Mouse (Mus musculus) gastrocnemius, adult 2 months (tissue): ENCODE measurements around the gene Figla. TPM values are rescaled to one million over a fixed set of nuclear protein-coding genes. Genes with fewer than 3 reads are reported as not detected.

ENCODE experiments used
- DNase-seq: peaks from one replicate; pipeline ENCODE4 v3.0.0; 2022
- H3K27ac ChIP-seq: fragments of 200-600 bp; 2 replicates; pipeline ENCODE4 v1.8.1; 2022; ENCODE audit warnings: mild to moderate bottlenecking
- H3K4me3 ChIP-seq: fragments of 200-600 bp; 2 replicates; pipeline ENCODE4 v1.8.1; 2022; ENCODE audit warnings: mild to moderate bottlenecking, moderate library complexity
- CTCF ChIP-seq: fragments of 200-600 bp; IDR thresholded peaks from 2 replicates; pipeline ENCODE4 v1.8.1; 2022; ENCODE audit warnings: antibody characterized with exemption, mild to moderate bottlenecking, moderate library complexity
- intact Hi-C: fragments of 180-260 bp; cut with DNase I; formaldehyde crosslinking; loops from one replicate; pipeline ENCODE4 v1.15.1; 2025
- total RNA-seq, 2 experiments: library from RNA; stranded (reverse); gene quantifications; 2 replicates each; pipeline ENCODE4 v1.2.3; 2021

Figla gene
- total RNA-seq, 2 experiments from 2014 or later: not detected

DNA sequence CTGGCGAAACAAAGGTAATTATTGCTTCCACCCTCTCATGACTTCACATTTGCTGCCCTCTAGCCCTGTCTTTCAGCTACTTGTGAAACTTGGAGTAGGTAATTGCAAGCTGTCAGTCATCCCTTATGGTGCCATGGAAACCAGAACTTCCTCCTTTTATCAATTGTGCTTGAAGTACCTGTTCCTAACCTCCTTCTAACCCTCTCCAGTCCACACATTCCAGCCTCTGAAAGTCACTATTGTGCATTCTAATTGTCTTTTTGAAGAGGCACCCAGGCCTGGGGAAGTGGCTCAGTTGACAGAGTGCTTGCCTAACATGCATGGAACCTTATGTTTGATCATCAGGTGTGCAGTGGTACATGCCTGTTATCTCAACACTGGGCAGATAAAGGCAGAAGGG lies 17.7 kb downstream of the Figla start:
- intact Hi-C loops: loop anchor here (10.0 kb wide), 1 partner anchor 321 kb away; no protein-coding TSS in a partner anchor
- H3K4me3 ChIP-seq: no peak overlapping the region
- TF ChIP-seq CTCF: no peak
- H3K27ac ChIP-seq: no peak overlapping the region
- no peak for DNase-seq

DNA sequence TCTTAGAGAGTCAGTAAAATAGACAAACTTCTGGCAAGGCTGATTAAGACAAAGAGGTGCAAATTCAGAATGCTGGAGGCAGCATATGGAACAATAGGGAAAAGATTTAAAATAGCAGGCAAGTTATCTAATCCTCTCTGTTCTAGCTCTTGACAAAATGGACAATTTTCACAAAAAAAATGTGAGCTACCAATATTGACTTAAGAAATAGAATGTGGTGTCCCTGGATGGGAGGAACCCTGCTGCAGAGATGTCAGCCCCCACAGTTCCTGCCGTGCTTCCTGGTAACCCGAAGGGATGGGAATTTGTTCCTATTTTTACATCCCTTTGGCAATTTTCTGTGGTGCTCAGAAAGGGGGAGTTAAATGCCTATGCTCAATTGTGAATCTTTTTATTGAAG lies 22.9 kb downstream of the Figla start:
- no peak for DNase-seq
- intact Hi-C loops: loop anchor here (10.0 kb wide), 1 partner anchor 316 kb away; no protein-coding TSS in a partner anchor
- no peak for TF ChIP-seq CTCF
- H3K4me3 ChIP-seq: no peak overlapping the region
- no peak overlapping the region for H3K27ac ChIP-seq

DNA sequence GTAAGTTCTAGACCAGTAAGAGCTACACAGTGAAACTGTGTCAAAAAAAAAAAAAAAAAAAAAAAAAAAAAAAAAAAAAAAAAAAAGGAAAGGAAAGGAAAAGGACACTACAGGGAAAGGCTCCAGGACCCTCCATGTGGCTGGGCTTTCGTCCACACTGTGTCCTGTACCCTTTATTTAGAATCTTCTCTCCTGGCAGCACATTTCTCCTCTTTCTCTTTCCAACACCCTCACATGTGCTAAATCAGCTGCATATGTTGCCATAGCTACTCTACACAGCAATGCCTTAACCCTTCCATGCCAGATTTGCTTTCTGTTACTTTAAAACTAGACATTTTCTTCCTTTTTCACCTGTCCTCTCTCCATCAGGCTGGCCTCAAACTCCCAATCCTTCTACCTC lies 24.2 kb downstream of the Figla start:
- TF ChIP-seq CTCF: no peak
- Histone ChIP-seq H3K4me3 (no peak overlapping the region), H3K27ac (no peak overlapping the region)
- no peak for DNase-seq
- intact Hi-C loops: no loop called here

DNA sequence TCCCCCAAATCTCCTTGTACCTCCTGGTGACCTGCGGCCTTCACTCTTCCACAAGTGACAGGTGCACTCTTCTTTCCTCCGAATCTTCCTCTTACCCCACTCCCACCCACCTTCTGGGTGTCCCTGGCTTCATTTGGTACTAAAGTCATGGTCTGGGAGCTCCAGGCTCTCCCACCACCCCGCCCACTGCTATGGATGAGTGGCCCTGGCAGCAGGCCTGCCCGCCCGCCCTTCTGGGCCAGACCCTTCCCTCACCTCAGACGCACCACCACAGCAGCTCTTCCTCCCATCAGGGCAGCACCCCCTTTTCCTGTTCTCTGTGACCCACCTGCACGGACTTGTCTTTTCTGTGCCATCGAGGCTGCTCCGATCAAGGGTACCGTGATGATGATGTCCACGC lies 31.5 kb downstream of the Figla start:
- no peak overlapping the region for H3K4me3 ChIP-seq
- H3K27ac ChIP-seq: no peak overlapping the region
- TF ChIP-seq CTCF: no peak
- DNase-seq: no peak
- intact Hi-C loops: no loop called here

DNA sequence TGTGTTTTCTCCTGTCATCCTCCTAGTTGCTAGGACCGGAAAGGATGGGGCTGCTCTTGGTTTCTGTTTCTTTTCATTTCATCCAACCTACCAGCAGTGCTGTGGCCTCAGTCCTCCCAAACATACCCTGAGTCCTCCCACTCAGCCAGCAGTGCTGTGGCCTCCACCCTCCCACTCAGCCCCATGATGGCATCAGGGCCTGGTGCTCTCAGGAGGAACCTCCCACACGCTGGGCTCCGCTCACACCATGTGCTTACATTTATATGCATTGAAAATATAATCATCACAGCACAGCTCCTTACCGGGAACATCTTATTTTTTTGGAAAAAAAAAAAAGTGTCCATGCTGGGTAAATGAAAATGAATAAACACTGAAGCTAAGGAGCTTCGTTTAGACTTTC lies 32.5 kb downstream of the Figla start:
- H3K27ac ChIP-seq: no peak overlapping the region
- no peak for DNase-seq
- intact Hi-C loops: no loop called here
- TF ChIP-seq CTCF: no peak
- H3K4me3 ChIP-seq: no peak overlapping the region

DNA sequence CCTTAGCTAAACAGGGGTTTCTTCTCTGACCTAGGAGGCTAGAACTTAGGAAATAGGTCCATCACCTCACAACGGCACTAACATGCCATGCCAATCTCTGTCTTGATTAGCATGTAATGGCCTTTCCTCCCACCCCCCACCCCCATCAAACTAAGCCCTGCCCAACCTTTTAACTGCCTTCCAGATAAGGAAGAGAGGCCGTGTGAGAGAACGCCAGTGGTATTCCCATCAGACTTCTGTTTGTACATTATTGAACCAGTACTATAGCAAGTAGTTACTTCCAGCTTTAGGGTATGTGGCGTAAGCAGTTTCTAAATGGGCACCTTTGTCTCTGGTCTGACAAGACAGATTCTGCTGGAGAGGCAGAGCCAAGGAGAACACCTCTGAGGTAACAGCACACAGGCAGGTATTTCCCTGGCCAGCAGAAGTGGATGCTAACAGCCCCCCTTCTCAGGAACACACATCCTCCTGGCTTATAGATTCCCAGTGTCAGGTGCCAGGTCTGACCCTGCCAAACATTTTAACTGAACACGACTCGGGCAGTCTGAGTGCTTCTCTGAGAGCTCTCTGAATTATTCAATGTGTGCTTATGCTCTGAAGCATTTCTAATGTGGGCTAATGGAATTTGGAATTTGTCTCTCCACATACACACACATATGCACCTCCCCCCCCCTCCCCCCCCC lies 34.8 kb downstream of the Figla start:
- Histone ChIP-seq H3K4me3 (no peak overlapping the region), H3K27ac (no peak overlapping the region)
- intact Hi-C loops: no loop called here
- TF ChIP-seq CTCF: no peak
- no peak for DNase-seq

DNA sequence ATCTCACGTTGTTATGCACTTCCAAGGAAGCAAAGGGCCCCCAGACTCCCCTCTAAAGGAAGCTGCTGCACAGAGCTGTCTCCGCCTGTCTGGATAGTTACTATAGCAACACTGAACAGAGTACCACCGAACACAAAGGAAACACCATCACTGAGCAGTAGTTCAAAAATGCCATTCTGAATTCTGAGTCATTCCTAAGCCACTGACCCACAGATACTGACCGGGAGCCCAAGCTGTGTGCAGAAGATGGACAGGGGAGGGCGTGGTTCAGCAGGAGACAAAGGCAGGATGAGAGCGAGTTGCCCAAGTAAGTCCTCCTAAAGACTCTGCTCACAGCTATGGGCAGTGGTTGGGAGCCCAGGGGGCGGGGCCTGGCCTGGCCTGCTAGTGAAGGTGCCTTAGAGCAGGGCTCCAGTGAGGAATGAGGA lies 36.1 kb downstream of the Figla start:
- Histone ChIP-seq H3K27ac (no peak overlapping the region), H3K4me3 (no peak overlapping the region)
- intact Hi-C loops: no loop called here
- no peak for DNase-seq
- no peak for TF ChIP-seq CTCF

DNA sequence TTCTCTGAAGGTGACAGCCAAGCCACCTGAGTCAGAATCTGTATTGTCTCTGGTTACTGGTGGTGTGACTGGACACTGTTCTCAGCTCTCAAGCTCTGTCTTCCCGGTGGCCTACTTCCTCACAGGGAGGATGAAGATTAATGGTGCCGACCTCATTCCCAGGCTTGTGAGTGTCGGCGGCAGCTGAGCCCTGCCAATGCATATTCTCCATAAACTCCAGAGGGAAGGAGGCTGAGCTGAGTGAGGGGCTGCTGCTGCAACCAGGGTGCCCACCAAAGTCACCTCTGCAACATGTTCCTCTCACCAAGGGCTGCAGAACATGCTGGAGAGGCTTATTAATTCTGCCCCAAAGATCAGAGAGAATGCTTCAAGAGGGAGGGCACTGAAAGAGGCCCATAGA lies 36.6 kb downstream of the Figla start:
- no peak for TF ChIP-seq CTCF
- intact Hi-C loops: no loop called here
- H3K27ac ChIP-seq: no peak overlapping the region
- H3K4me3 ChIP-seq: no peak overlapping the region
- DNase-seq: no peak

DNA sequence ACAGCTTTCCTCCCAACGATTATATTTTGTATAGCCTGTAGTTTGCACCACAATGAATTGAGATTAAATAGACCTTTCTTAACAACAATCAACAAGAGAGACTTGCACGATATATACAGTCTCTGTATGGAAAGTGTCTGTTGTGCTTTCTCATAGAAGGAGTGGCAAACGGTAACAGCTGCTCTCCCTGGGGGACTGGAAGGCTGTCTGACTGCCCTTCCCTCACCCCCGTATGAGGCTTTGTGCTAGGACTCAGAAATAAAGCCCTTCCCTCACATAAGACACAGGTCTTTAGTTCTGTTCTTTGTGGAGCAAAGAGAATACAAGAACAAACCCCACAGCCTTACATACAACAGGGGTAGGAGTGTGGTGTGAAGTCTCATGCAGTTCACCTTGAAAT lies 37.1 kb downstream of the Figla start:
- no peak for DNase-seq
- TF ChIP-seq CTCF: no peak
- H3K27ac ChIP-seq: no peak overlapping the region
- H3K4me3 ChIP-seq: no peak overlapping the region
- intact Hi-C loops: no loop called here

DNA sequence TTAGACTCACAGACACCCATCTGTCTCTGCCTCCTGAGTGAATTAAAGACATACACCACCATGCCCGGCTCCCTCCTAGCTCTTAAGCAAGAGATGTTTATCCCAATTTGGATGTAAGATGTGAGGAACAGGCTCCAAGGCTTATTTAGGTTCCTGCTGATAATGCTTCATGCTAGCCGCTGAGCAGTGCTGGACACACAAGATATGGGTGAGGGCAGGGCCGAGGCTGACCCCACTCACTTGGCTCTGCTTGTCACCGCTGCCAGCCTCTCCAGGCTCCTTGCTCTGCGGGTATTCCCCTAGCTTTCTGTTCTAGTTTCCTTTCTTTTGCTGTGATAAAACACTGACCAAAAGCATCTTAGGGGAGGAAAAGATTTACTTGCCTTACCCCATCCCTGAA lies 37.6 kb downstream of the Figla start:
- intact Hi-C loops: no loop called here
- no peak for DNase-seq
- no peak for TF ChIP-seq CTCF
- Histone ChIP-seq H3K27ac (no peak overlapping the region), H3K4me3 (no peak overlapping the region)

DNA sequence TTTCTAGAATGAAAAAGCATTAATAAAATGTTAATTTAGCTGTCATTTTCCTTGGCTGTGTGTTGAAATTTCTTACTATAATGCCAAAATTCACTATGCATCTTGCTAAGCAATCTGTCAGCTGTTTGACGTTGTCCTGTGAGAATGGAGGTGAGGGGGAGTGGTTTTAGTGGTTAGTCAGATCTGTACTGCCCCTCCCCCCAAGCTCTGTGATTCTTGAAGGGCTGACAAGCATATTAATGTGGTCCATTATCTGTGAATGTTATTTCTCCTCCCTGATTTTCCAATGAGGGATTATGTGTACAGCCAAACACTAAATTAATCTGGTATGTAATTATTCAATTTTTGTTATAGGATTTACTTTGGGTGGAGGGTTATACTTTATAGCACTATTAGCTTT lies 42.5 kb downstream of the Figla start:
- no peak for DNase-seq
- Histone ChIP-seq H3K27ac (no peak overlapping the region), H3K4me3 (no peak overlapping the region)
- TF ChIP-seq CTCF: no peak
- intact Hi-C loops: no loop called here

DNA sequence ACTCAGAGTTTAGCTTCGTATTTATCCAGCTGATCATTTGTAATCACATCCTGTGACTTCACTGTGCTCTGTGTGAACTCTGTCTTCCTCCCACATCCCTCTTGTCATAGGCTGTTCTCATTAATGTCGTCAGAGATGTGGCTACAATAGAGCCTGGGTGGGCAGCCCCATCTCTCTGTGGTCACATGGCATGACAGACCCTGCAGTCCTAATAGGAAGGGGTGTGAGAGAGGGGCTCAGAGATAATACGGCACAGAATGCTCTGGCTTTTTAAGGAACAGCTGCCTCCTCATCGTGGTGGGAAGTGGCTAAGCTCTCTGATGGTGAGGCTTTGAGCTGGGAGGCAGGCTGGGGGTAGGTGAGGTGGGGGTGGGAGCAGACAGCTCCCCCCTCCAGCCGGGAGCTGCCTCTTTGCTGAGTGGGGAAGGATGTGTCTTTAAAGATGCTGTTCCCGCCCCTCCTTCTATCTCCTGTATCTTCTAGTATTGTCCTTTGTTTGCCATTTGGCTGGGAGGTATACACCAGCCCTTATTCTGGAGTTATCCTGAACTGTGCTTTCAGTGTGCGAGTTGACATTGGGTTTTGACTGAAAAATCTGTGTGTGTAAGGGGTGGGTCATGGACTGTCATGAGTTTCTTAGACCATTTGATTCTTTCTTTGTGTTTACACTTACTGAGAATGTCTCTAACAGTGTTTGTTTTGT lies 43.3 kb downstream of the Figla start:
- H3K4me3 ChIP-seq: no peak overlapping the region
- no peak for TF ChIP-seq CTCF
- intact Hi-C loops: no loop called here
- no peak overlapping the region for H3K27ac ChIP-seq
- no peak for DNase-seq

DNA sequence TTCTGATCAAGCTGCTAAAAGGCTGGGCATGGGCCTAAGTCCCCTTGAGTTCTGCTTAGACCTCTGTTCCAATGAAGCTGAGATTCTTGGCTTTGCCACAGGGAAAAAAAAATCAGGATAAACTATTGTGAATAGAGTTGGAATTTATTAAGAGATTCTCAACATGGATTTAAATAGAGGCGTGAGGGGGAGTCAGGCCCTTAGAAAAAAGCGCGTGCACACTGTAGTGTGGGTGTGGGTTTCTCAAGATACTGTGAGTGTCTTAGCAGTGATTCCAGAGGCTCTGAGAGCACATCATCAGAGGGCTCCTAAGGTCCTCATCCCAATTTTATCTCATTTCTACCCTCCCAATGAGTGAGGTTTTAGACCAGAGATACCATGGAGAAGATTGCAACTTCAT lies 44.2 kb downstream of the Figla start:
- intact Hi-C loops: no loop called here
- no peak for TF ChIP-seq CTCF

DNA sequence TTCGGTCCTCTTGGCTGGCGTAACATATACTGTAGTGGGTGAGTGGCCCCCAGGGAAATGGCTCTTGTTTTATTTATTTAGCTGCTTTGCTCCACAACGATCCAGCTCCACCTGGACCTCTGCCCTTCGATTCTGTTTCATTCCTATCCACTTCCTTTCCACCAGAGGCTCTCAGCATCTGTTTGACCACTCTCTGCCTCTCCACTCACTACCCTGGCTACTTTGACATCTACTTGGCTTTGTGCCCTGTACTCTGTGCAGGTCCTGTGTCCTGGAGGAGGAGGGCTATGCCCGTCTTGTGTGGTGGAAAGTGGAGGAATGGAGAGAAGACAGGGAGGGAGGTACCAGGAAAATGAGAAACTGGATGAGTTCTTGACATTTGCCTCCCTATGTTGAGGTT lies 46.3 kb downstream of the Figla start:
- no peak for TF ChIP-seq CTCF
- Histone ChIP-seq H3K4me3 (no peak overlapping the region), H3K27ac (no peak overlapping the region)
- intact Hi-C loops: no loop called here
- DNase-seq: no peak

More for the DNA sequence above, 44.2 kb downstream of the Figla start:
- no peak for DNase-seq
- Histone ChIP-seq H3K4me3 (no peak overlapping the region), H3K27ac (no peak overlapping the region)
